Mouse (Mus musculus) heart, postnatal 0 days (tissue): Measurements from ENCODE around the gene Eid1. TPM values are rescaled to one million over a fixed set of nuclear protein-coding genes. Genes with fewer than 3 reads are reported as not detected.

Source experiments
- ATAC-seq: fragments of 200-750 bp; cut with Nextera tagmentation; 2 replicates; pipeline ENCODE4 v1.8.0; 2017; ENCODE audit warnings: low read depth, moderate number of reproducible peaks, moderate library complexity; ENCODE audit not compliant: insufficient read depth
- DNase-seq: peaks from one replicate; pipeline ENCODE4 v3.0.0-alpha.2; 2016; ENCODE audit warnings: low spot score
- H3K27ac ChIP-seq: fragments of 300-500 bp; sonication (generic); 2 replicates; pipeline ENCODE4 v1.5.1; 2014; ENCODE audit warnings: low read depth, mild to moderate bottlenecking
- H3K27me3 ChIP-seq: fragments of 300-500 bp; sonication (generic); 2 replicates; pipeline ENCODE4 v1.6.1; 2014; ENCODE audit warnings: low read length, mixed read lengths; ENCODE audit not compliant: control insufficient read depth, insufficient read depth
- H3K36me3 ChIP-seq: fragments of 300-500 bp; sonication (generic); replicated peaks from 2 replicates; pipeline ENCODE4 v1.6.1; 2014; ENCODE audit warnings: low read length, mixed read lengths; ENCODE audit not compliant: control insufficient read depth, insufficient read depth
- H3K4me1 ChIP-seq: fragments of 300-500 bp; sonication (generic); 2 replicates; pipeline ENCODE4 v1.6.1; 2014; ENCODE audit warnings: antibody characterized with exemption; ENCODE audit not compliant: control insufficient read depth, insufficient read depth
- H3K4me2 ChIP-seq: fragments of 300-500 bp; sonication (generic); 2 replicates; pipeline ENCODE4 v1.6.1; 2014; ENCODE audit warnings: low read depth, mild to moderate bottlenecking, low read length, moderate library complexity
- H3K4me3 ChIP-seq: fragments of 300-500 bp; sonication (generic); 2 replicates; pipeline ENCODE4 v1.5.1; 2014; ENCODE audit warnings: low read depth, low read length
- H3K9ac ChIP-seq: fragments of 300-500 bp; sonication (generic); replicated peaks from 2 replicates; pipeline ENCODE4 v1.6.1; 2014; ENCODE audit warnings: low read depth, low read length, mixed read lengths
- H3K9me3 ChIP-seq: fragments of 300-500 bp; sonication (generic); replicated peaks from 2 replicates; pipeline ENCODE4 v1.6.1; 2016; ENCODE audit warnings: low read length; ENCODE audit not compliant: control insufficient read depth
- CTCF ChIP-seq: IDR thresholded peaks from 2 replicates; pipeline ENCODE4 v1.5.1; 2016; ENCODE audit warnings: antibody characterized with exemption, control low read depth, low read depth
- EP300 ChIP-seq: IDR thresholded peaks from 2 replicates; pipeline ENCODE4 v1.6.1; 2016; ENCODE audit warnings: antibody characterized with exemption, low read depth
- WGBS: fragments of 180-500 bp; shearing (Covaris S2); extraction: QIAGEN DNeasy Blood & Tissue Kit; methylation state at CpG from one replicate; pipeline ENCODE4 v1.1.7; 2014; 5-methylcytosine and 5-hydroxymethylcytosine counted together
- polyA plus RNA-seq: library from polyadenylated mRNA; unstranded; fragments of >200 nt; fragmentation: Nextera tagmentation; extraction: Ambion mirVana; gene quantifications from 2 replicates; pipeline ENCODE4 v1.2.1, GENCODE M21; 2015
- total RNA-seq: library from RNA; depleted of rRNA; stranded (reverse); fragments of >200 nt; gene quantifications from 2 replicates; pipeline ENCODE4 v1.2.3, GENCODE M21; 2014; ENCODE audit warnings: low replicate concordance

Gene Eid1
- total and polyA plus RNA-seq, 2 experiments from 2014 or later: 70.4 to 80.7 TPM

GRCm38 (mm10) chr2:125684559-125685440, 11.9 kb downstream of the Eid1 start:
- Histone ChIP-seq H3K27me3 (no peaks in the 10 kb centered on the region), H3K27ac (peak overlapping the region; percentile 22; the same call in 1 of the 2 replicates), H3K9ac (no peak overlapping the region), H3K4me1 (no peaks in the 10 kb centered on the region), H3K36me3 (no peaks in the 10 kb centered on the region), H3K4me3 (no peak overlapping the region), H3K4me2 (no peak overlapping the region), H3K9me3 (no peaks in the 10 kb centered on the region)
- TF ChIP-seq CTCF (no peak), EP300 (no peak)
- no peak for DNase-seq
- no peak for ATAC-seq
- 56% methylated on average over 10 of the region's 10 CpGs for WGBS

GRCm38 (mm10) chr2:125685441-125686150, 12.7 kb downstream of the Eid1 start:
- no peak overlapping the region for H3K4me2 ChIP-seq
- no peaks in the 10 kb centered on the region for H3K27me3 ChIP-seq
- WGBS: 51% methylated on average over 9 of the region's 9 CpGs
- peak overlapping the region; percentile 22; the same call in 1 of the 2 replicates for H3K27ac ChIP-seq
- TF ChIP-seq EP300: no peak
- no peak for TF ChIP-seq CTCF
- no peak overlapping the region for H3K9ac ChIP-seq
- ATAC-seq: no peak
- no peaks in the 10 kb centered on the region for H3K36me3 ChIP-seq
- DNase-seq: no peak
- no peak overlapping the region for H3K4me3 ChIP-seq
- H3K4me1 ChIP-seq: no peaks in the 10 kb centered on the region
- H3K9me3 ChIP-seq: no peaks in the 10 kb centered on the region

- Histone ChIP-seq H3K27ac (no peak overlapping the region), H3K4me2 (no peak overlapping the region), H3K27me3 (no peaks in the 10 kb centered on the region), H3K4me3 (no peak overlapping the region), H3K9me3 (no peaks in the 10 kb centered on the region), H3K36me3 (no peaks in the 10 kb centered on the region), H3K4me1 (no peaks in the 10 kb centered on the region), H3K9ac (no peak overlapping the region)
- TF ChIP-seq EP300 (no peak), CTCF (no peak)
- 62% methylated on average over 2 of the region's 2 CpGs for WGBS
- no peak for ATAC-seq
- no peak for DNase-seq
These were observed 19.1 kb downstream of the Eid1 start for GRCm38 (mm10) chr2:125692010-125692409.

GRCm38 (mm10) chr2:125694798-125695197, 21.9 kb downstream of the Eid1 start:
- Histone ChIP-seq H3K27ac (no peak overlapping the region), H3K9me3 (no peaks in the 10 kb centered on the region), H3K4me2 (no peak overlapping the region), H3K4me1 (no peaks in the 10 kb centered on the region), H3K9ac (no peak overlapping the region), H3K4me3 (no peak overlapping the region), H3K27me3 (no peaks in the 10 kb centered on the region), H3K36me3 (no peaks in the 10 kb centered on the region)
- 66% methylated on average over 2 of the region's 2 CpGs for WGBS
- DNase-seq: no peak
- TF ChIP-seq EP300 (no peak), CTCF (no peak)
- ATAC-seq: no peak

GRCm38 (mm10) chr2:125696219-125696618, 23.3 kb downstream of the Eid1 start:
- Histone ChIP-seq H3K9ac (no peak overlapping the region), H3K9me3 (no peaks in the 10 kb centered on the region), H3K4me1 (no peaks in the 10 kb centered on the region), H3K36me3 (no peaks in the 10 kb centered on the region), H3K27ac (peak overlapping the region; percentile 61), H3K4me2 (no peak overlapping the region), H3K27me3 (no peaks in the 10 kb centered on the region), H3K4me3 (no peak overlapping the region)
- TF ChIP-seq EP300 (no peak), CTCF (no peak)
- ATAC-seq: peak; percentile 53; the same call in 1 of the 2 replicates
- WGBS: 49% methylated on average over 2 of the region's 2 CpGs
- peak; percentile 46 for DNase-seq
